Mouse (Mus musculus) cerebellum, adult 11-12 months (tissue): ENCODE measurements around the gene Wrap53.

Source experiments
- DNase-seq: peaks from one replicate; pipeline ENCODE4 v3.0.0; 2022

The Wrap53 gene

DNA sequence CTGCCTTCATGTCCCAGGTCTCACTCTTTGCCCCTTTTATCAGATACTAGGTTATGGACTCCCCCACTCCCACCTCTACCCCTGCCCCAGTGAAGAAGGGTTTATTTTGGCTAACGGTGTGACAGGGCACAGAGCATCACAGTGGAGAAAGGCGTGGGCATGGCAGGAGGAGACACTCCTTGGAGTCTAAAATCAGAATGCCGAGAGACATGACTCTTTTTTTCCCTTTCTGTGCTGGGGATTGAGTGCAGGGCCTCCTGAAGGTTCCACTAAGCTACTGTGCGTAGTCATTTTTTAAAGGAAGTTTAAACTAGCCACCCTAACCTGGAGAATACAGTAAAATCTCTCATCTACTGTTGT, 52.0 kb downstream of the Wrap53 start:
- no peak for DNase-seq

DNA sequence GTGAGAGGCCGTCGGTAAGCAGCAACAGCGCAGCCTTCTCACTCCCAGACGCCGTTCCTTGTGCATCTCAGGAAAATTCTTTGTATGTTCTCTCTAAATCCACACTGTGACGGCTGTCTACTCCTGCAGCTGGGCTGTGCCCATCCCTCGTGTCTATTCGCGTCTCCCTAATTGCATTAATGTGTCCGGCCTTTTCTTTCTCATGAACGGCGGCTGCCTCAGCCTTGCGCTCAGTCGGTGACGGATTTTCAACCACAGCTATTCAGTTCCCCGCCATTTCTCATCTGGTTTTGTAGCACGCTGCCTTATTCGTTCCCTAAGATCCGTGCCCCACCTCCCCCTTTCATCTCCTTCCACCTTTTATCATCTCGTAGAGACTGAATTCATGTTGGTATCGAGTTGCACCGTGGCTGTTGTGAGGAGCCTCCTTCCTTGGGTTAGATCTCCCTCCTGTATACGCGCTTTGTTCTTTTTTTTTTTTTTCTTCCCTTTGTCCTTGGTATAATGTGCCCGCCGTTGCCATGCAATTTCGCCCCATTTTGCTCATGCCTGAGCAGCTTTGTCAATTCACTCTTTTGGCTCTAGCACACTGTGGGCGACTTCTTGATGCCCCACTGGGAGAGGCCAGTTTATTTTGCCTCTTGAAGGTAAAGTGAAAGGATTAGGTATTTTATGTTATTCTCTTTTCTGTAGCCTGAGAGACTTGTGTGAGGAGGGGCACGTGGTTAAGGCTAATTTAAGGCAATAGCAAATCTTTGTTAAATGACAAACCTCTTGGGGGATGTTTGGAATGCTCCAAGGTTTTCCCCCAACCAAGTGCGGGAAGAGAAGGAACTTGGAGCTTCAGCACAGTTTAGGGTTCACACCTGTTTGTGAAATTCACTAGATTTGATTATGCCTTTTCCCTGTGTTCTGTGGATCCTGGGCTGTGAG, 52.7 kb downstream of the Wrap53 start:
- DNase-seq, result no peak

DNA sequence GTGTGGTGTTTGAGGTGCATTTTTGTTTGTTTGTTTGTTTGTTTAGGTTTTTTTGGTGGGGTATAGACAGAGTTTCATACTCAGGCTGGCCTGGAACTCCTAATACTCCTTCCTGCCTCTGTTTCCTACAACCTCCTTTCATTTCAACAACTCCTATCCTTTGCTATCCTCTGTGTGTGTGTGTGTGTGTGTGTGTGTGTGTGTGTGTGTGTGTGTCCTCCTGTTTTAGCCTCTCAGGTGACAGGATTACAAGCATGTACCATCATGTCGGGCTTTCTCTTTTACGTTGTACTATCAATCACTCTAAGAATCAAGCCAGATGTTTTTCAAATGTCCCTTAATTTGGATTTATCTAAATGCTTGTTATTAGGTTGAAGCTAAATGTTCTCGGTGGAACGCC, 53.4 kb downstream of the Wrap53 start:
- no peak for DNase-seq

DNA sequence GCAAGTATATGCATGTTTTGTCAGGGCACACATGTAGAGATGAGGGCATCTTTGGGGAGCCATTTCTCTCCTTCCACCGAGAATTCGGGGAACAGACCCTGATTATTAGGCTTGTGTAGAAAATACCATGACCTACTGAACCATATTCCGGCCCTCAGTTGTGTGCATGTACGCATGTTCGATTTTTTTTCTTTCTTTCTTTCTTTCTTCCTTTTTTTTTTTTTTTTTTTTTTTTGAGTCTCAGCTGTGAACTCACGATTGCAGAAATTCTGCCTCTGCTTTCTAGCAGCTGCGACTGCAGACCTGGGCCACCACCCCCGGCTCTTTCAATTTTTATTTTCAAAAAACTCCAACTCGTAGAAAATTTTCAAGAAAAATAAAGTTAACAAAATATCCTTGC, 54.4 kb downstream of the Wrap53 start:
- DNase-seq, result no peak

DNA sequence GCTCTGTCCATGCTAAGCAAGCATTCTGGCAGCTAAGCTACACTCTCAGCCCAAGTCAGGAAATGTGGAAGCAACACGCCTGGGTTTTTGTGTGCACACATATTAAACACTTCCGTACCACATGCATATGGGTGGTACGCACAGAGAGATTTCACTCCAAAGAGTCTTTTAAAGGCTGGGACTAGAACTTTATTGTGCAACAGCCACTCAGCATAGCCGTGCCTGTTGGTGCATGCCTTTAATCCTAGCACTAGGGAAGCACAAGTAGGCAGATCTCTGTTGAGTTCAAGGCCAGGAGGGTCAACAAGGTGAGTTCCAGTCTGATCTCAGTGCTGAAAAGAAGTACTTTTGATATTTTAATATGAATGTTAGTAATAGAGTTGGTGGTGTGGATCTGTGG, 56.4 kb downstream of the Wrap53 start:
- no peak for DNase-seq

DNA sequence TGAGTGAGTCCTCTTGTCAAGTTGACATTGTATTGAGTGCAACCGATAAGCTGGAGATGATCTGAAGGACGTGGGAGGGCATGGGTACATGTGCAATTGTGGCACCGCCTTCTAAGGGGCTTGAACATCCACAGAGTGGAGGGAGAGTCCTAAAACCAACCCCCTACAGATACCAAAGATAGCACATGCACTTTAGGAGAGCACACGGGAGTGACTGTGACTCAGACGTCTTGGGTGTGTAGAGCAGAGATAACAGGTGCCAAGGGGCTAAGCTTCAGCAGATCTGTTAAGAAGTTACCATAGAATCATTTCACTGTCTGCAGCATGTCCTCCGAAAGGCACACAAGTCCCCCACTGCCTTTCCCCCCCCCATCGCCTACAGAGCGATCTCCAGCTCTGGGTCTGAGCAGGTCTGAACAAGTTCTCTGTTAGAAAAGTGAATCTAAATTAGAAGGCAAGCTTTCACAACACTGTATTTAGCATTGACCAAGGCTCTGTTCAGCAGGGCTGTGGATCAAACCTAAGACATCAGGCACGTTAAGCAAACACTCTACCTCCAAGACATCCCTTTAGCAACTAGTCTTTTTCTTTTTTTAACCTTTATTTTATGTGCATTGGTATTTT, 58.4 kb downstream of the Wrap53 start:
- DNase-seq, result no peak

DNA sequence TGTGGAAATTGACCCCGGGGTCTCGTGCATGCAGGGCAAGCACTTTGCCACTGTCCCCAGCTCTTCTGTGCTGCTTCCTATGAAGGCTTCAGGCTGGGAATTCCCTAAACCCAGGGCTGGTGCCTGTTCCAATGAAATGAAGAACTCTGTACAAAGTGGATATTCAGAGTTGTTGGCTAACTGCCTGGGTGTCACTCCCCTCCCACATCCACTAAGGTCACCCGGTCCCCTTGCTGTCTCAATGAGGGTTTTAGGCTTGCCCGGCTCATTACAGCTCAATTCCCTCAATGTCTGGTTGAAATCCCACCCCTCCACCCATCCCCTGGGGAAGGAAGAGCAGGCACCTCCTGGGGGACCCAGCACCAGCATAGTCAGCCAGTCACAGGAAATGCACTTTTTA, 60.1 kb downstream of the Wrap53 start:
- DNase-seq, result no peak

DNA sequence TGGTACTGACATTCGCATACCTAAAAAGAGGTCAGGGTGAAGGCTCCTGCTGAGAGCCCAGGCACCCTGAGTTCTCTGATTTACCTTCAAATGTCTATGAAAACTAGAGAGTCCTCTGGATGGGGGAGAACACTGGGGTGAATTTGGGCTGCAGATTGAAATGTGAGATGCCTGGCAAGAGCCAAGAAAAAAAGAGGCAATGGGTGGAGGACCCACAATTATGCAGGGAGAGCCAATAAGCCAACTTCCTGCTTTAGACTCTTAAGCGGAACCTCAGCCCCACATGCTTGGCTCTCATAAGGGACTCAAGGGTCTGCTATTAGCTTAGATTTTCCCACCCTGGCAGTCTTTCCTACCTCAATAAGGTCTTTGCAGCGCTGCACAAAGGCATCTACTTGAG, 63.4 kb downstream of the Wrap53 start:
- DNase-seq, result no peak

DNA sequence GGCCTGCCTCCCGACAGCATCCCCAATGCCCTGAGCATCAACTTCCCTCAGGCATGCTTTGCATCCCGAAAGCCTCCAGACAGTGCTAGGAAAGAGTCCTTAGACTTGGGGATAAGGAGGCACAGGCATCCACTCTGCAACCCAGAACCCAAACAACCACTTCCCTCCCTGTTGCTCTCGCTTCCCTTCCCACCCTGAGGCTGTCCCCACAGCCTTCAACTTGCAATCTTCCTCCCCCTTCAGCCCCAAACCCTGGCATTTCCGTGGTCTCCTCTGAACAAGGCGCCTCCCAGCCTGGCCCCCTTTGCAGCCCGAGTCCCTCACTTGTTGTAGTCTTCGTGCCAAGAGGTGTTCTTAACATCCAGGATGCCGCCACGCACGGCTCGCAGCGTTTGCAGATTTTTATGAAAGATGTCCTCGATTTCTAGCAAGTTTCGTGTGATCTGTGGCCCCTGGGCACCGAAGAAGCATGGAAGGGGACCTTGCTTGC, 63.9 kb downstream of the Wrap53 start:
- DNase-seq, result no peak

DNA sequence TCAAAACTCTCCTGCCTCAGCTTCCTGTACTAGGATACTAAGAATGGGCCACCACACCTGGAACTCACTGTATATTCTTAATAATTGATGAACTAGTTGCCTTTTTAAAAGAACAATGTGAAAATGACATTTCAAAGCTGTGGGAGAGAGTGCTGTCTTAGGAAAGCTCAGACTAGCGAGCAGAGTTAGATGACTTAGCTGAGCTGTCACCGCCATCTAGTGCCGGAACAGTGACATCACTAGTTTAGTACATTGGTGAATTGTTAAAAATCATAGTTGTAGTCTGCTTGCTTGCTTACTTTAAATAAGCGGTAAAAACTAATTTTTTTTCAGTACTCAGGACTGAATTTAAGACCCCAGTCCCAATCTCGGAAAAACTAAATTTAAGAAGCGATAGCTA, 66.2 kb downstream of the Wrap53 start:
- peak; percentile 26 for DNase-seq
